Mouse (Mus musculus) natural killer cell, adult 2 months (primary cell): ENCODE results near the gene Pank3.
"Not testable (repeated sequence)": the region's sequence is repeated elsewhere in the genome, so short reads cannot be mapped to it uniquely, and the experiment has no call there.

Experiments
- DNase-seq, 2 experiments: peaks; one replicate each; pipeline ENCODE4 v3.0.0; 2022; ENCODE audit warnings: low spot score in 2 of 2

The Pank3 gene

DNA sequence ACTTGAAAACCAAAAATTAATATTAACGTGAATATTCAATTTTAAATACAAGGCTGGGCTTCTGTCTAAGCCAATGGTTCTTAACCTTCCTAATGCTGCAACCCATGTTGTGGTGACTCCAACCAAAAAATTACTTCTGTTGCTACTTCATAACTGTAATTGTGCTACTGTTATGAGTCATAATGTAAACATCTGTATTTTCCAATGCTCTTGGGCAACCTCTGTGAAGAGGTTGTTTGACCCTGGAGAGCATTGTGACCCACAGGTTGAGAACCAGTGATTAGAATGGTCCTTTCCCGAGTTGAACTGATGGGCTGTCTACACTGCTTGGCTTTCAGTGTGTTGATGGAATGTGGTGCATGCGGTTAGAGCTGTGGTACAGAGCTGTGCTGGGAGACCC, 7.2 kb downstream of the Pank3 start:
- DNase-seq = no peak

DNA sequence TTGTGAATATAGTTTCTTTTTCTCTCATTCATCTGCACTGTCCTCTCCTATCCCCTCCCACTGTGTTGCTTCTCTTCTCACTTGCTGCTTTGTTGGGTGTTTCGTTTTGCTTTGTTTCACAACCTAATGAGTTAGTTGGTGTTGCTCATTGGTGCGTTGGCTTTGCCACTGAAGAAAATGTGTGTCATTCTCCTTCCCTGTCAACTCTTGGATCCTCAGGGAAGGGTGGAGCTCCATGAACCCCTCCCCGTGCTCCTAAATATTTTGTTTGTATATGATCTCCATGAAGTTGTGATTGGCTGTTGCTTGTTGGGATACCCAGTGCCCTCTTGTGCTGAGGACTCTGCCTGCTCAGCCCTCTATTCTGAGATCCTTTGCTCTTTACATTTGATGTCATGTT, 11.1 kb downstream of the Pank3 start:
- no peak for DNase-seq

DNA sequence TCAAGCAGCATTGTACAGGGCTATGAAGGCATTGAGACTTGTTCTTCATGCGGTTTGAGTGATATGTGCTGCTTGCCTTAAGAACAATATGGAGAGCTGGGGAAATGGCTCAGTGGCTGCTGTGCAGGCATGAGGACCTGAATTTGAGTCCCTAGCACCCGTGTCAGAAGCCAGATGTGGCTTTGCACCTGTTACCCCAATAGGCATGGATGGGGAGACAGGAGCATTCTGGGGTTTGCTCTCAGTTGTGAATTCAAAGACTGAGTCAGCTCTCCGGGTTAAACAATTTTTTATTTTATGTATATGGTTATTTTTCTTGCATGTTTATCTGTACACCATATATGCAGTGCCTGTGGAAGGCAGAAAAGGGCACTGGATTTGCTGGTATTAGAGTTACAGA, 13.2 kb downstream of the Pank3 start:
- DNase-seq = no peak

DNA sequence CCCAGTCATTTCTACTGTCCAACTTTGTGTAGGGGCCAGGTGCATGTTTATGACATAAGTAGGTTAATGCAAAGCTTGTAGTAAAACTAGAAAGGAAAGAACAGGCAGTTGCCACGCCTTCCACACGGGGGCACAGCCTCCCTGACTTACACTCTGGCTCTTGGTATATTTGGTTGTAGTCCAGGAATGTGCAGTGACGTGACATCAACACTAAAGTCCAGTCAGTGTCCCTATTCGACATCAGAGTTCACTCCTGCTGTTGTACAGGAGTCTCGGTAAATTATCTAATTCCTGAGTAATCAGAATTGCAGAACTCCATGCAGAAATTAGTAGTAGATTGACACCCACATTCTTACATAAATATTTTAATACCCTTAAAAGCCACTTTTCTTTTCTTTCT, 13.8 kb downstream of the Pank3 start:
- DNase-seq = no peak

DNA sequence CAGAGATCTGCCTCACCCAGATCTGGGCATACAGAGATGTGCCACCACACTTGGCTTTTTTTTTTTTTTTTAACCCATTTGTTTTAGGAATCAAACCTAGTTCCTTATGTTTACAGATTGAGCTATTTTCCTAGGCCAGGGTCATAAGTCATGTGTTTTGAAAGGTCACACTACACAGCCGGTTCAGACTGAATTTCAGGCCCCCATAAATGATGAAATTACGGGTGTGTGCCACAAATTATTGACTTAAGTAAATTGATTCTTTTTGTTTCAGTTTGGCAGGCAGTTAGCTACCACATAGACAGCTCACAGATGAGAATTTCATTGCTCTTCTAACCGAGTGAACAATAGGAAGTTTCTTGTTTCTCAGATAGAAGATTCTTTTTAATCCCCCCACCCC, 14.7 kb downstream of the Pank3 start:
- DNase-seq = no peak

DNA sequence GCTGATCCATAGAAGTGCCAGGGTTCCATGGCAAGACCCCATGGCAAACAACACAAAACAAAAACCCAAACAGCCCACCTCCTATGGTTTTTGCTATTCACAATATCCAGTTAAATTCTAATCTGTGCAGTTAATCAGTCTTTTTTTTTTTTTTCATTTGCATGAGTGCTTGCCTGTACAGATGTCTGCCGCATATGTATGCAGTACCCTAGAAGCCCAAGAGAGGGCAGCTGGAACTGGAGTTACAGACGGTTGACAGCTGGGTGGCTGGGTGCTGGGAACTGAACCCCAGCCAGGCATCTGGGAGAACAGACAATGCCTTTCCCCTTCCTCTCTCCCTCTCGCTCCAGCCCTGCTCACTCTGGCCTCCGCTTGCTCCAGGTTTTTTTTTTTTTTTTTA, 15.3 kb downstream of the Pank3 start:
- no peak for DNase-seq

DNA sequence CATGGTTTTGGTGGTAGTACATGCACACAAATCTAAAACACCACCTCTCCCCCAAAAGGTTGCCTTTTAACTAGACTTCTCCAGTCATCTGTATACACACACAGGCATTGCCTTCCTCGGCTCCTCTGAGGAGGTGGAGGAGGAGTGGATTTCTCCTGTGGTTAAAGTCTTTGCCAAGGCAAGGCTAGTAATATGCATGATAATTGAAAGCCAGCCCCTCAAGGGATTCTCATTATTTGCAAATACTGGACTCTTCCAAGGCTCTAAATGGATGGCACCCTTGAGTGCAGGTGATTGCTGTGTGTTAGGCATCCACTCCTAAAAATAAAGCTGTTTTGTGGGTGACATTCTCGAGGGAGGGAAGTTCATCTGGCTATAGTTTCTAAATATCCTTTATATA, 19.2 kb downstream of the Pank3 start:
- DNase-seq = no peak

DNA sequence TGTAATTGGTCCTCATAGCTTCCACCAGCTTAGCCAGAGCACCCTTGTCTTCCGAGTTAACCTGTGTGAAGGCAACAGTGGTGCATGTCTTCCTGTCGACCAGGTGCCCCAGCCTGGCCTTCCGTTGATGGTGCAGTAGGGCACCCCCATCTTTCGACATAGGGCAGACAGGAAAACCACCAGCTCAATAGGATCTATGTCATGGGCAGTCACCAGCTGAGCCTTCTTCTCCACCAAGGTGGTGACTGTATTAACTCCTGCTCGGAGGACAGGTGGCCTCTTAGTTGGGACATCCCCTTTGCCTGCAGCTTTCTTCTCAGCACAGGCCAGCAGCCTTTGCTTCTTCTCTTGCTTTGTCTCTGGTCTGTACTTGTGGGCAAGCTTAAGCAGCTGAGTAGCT, 23.5 kb downstream of the Pank3 start:
- DNase-seq = not testable (repeated sequence)

DNA sequence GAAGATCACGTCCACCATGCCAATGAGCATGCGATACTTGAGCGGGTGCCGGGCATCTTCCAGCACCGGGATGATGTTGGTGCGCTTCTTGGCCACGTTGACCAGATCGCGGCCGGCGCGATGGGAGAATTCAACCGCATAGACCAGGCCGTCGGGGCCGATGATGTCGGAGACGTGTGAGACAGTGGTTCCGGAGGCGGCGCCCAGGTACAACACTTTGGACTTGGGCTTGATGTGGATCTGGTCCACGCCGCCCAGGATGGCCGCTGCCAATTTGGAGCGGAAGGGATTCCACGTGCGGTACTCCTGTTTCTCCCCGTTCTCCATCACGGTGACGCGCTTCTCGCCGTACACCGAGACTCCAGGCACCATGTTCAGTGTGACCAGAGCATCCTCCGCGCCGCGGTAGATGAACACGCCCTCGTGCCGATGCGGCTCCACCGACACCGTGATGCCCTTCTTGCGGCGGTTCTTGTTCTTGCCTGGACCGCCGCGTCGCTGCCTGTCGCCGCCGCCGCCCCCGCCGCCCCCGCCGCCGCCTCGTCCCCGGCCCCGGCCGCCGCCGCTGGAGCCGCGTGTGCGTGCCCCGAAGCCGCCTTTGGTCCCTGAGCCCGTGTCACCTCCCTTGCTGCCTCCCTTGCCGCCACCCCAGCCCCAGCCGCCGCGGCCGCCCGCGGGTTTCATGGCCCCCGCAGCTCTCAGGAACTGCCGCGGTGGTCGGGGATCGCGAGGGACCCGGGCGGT, 28.6 kb downstream of the Pank3 start:
- no peak for DNase-seq

DNA sequence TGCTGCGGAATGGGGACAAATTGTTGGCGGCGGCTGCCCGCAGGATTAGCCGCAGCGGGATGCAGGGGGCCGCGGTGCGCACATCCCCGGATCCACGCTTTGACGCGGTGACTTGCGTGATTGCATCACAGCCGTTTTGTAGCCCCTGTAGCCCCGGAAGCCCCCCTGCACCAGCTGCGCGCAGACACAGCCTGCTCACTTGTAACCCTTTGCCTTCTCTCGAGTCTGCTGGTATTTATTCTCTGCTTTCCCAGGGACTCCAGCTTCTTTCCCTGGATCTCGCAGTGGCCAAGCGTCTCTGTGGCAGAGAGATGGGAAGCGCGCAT, 29.2 kb downstream of the Pank3 start:
- no peak for DNase-seq

DNA sequence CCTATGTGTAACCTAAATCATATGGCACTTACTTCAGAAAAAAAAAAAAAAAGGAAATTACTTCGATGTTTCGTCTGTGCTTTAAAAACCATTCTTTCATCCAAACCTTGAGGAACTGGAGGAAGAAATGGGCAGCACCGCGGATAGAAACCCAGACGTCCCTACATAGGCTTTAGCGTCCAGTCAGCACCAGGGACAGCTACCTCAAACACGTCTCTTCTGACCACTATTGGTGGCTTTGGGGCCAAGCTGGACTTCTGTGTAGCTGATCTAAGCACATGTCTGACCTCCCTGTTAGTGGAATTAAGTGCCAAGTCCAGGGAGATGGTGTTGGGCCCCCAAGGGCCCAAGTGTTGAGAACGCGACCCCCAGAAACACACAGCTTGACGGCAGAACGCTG, 29.6 kb downstream of the Pank3 start, which contains the start of gene Fbll1:
Gene Fbll1, minus strand, starts transcription at position 11 of the 400 bp plus-strand sequence.
- DNase-seq = no peak

DNA sequence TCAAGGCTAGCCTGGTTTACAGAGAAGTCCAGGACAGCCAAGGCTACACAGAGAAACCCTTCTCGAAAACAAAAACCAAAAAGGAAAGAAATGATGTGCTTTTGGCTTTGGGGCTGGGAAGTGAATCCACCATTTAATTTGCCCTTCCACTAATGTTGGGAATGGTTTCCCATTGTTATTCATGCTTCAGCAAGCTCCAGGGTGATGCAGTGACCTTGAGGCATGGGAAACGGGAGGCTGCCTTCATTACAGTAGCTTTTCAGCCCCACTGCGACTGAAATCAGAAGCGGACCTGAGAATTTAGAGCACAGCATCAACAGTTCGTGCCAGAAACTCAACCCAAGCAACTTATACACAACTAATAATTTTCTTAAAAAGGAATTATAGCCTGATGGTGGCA, 32.0 kb downstream of the Pank3 start:
- DNase-seq = no peak

DNA sequence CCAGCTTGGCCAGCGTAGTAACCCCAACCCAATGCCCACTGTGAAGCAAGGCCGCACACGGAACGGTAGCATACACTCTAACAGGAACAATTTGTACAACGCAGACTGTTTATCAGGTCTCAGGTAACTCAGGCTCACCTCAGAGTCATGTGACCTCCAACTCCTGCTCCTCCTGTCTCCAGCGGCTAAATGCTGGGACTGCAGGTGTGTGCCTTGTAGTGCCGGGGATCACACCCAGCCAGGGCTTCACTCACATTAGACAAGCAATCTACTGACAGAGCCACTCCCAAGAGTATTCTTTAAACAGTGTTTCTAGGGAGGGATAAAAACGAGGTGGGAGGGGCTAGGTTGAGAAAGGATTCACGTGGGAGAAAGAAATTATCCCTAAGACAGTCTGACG, 42.2 kb downstream of the Pank3 start:
- no peak for DNase-seq

DNA sequence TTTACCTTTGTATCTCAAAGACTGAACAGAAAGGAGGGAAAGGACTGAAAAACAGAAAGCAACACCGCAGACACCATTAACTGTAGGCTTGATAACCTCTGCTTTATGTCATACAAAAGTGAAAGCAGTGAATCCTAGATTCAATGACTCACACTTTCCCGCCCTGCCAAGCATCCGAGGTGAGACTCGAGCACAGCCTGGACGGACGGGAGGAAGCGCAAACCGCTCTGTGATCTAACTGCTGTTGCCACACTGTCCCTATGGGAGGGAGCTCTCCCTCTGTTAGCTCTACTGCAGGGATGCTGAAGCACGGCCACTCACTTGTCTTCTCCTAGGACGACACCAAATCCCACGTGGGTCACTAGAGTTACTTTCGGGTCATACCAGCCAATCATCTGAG, 47.0 kb downstream of the Pank3 start:
- no peak for DNase-seq

DNA sequence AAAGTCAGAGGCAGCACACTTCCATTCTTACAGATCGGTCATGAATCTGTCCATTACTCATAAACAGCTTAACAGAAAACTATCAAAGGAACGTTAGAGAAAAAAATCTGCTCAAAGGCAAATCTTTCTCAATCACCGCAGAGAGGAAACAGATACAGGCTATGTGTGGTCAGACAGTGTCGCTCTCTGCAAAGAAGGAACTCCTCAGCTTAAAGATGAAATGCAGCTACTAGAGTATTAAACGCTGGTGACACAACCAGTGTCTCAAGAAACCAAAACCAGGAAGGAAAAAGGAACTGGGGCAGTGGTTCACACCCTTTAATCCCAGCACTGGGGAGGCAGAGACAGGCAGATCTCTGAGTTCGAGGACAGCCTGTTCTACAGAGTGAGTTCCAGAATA, 58.4 kb downstream of the Pank3 start:
- DNase-seq = no peak

DNA sequence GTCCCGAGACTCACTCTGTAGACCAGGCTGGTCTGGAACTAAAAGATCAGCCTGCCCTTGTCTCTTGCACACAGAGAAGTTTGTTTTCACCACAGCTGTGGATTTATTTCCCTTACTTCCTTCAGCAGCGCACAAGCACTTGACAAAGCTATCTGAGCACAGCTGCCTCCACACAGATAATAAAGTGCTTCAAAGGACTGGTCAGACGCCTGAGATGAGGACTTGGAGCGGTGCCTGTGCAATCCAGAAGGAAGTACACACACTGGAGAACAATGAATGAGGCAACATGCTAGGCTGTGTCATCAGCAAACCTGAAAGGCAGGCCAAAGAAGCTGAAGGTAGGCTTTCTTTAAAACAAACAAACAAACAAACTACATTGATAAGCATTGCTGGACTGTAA, 62.9 kb downstream of the Pank3 start:
- DNase-seq = no peak

DNA sequence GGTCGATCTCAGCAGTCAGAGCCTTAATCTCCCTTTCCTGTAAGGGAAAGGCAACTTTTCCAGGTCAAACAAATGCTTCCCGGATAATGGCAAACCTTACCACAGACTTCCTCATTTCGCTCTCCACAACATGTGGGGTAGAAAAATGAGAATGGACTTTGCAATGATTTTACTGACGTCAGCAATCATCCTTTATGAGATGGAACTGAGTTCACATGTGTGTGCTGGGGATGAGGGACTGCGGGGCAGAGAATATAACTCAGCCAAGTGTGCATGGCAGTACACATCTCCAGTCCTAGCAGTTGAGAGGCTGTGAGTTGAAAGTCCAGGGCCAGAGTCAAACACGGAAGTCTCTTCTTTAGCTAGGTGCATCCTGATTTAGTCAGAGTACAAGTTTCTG, 64.0 kb downstream of the Pank3 start:
- DNase-seq = no peak

DNA sequence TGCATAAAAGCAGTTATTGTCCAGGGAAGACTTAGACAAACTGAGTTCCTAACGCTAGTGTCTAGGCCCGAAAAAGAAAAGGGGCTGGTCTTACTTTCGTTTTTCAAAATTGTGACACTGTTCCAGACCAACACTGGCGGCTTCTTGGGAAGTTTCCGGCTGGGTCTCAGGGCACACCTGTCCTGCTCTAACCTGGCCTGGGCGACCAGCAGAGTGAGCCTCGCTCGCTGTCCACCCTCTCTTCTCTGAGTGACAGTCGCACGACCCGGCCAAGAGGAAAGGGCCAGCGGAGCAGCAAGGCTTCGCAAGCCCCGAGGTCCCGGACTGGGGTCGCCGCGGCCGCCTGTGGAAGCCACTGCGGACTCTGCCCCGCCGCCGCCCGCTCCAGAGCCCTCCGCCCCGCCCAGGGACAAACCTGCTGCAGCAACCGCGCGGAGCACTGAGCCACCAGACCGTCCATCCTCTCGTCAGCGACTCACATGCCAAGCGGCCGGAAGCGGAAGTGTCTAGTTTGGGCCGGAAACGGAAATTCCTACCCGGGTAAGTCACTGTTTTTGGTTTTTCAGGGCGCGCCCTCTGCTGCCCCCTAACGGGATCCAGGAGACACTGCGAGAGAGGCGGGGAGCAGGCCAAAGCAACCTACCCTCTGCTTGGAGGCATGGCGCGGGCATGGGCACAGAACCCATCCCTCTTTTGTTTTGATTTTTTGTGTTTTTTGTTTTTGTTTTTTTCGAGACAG, 64.9 kb downstream of the Pank3 start, which contains the start of gene Rars:
Gene Rars, minus strand, starts transcription at position 485 of the 739 bp plus-strand sequence.
- DNase-seq = peak; percentile 95 to 96

DNA sequence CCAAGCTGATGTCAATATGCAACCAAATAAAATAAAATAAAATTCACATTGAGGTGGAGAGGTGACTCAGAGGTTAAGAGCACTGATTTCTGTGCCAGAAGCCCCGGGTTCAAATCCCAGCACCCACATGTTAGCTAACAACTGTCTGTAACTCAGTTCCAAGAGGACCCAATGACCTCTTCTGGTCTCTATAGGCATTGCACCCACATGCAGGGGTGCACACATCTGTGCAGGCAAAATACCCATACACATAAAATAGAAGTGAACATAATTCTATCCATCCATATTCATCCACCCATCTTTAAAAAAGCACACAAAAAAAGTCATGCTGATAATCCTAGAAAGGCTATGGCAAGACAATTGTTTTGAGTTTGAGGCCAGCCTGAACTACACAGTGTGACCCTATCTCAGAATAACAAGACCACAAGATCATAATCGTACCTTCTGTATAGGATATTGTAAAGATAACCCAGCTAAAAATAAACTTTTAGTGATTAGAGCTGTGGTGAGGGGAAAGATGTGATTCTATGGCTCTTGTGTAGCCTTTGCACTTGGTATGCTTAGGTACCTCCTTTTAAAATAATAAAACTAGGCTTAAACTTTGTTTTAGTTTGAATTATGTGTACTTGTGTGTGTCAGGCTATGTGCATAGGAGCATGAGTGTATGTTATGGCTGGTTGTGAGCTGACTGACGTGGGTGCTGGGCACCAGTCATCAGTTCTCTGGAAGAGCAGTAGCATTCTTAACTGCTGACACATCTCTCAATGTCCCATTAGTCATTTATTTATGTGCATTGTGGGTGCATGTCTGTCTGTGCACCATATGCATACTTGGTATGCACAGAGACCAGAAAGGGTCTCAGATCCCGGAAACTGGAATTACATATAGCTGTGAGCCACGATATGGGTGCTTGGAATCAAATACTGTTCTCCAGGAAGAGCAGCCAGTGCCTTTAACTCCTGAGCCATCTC, 68.2 kb downstream of the Pank3 start:
- no peak for DNase-seq

DNA sequence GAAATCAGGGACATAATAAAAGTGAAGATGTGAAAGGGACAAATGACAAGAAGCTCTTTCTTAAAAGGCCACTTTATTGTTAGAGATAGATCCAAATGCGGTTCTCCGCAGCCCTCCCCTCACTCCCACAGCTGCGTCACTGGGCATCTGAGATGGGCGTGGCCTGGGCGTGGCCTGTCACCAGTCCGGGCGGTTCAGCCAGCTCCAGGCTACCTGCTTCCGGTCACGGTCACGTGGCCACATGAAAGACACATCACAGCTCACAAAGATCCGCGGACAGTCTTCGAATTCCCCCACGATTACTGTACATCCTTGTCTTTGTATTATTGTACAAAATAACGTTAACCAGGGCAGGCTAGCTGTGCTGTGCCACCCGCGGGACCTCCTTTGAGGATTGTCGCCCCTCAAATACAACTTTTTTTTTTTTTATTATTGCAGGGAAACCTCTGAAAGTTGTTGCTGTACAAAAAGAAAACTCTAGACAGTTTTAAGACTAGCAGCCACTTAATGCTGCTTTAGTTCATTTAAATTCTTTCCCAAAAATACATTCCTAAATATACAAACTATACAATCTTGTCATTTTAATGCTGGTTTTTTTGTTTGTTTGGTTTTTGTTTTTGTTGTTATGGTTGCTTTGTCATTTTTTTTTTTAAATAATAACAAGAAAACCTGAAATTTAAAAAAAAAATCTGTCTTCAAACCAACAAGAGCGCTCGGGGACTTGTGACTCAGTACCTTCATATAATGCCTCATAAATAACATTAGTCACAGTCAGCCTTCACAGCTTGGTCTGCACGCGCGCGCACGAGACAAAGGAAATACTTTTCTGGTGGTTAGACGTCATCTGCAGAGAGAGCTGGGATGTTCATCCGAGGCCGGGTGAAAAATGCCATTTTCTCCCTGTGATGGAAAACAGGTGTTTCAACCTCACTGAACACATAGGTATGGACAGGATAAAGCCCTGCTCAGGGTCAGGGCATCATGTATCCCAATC, 69.4 kb downstream of the Pank3 start:
- DNase-seq = peak; percentile 95 to 97

DNA sequence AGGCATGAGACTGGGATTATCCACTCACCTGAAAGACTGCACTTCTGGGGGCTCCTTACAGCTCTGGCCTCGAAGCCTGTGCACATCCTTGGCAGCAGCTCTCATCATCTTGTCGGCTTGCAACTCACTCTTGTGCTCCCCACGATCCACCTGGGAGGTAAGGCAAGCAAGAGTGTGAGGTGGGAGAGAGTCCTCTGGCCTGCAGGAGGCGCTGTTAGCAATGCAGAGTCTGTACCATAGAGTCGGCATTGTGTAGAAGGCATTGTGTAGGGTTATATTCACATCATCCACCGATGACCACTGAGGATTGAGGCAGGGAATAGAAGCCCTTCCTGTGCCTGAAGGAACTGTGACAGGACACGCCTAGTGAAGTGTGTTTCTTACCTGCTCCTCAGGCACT, 71.0 kb downstream of the Pank3 start:
- peak in 1 of 2 experiments; percentile 7 for DNase-seq
